Mouse (Mus musculus) CH12.LX (cell line): ENCODE results near the gene Wnt4. TPM values are rescaled to one million over a fixed set of nuclear protein-coding genes. Genes with fewer than 3 reads are reported as not detected.

ENCODE experiments used
- DNase-seq: peaks from one replicate; pipeline ENCODE4 v3.0.0-alpha.2; 2013; ENCODE audit errors: extremely low read depth
- H3K27ac ChIP-seq: 2 replicates; pipeline ENCODE4 v1.5.1; 2012; ENCODE audit warnings: low read depth, mild to moderate bottlenecking, control low read depth, moderate library complexity; ENCODE audit not compliant: insufficient read depth
- H3K27me3 ChIP-seq: replicated peaks from 2 replicates; pipeline ENCODE3; 2012; ENCODE audit warnings: inconsistent platforms
- H3K36me3 ChIP-seq, 2 experiments: replicated peaks in 1 of 2; 2 replicates each; pipeline versions ENCODE3 to v1.6.1; 2012; ENCODE audit warnings: inconsistent platforms in 1 of 2, low read length in 1 of 2, mild to moderate bottlenecking in 1 of 2, mixed read lengths in 1 of 2, moderate library complexity in 1 of 2; ENCODE audit not compliant: control insufficient read depth in 1 of 2, insufficient read depth in 1 of 2
- H3K4me1 ChIP-seq, 2 experiments: 2 replicates each; pipeline ENCODE4 v1.6.1; 2012; ENCODE audit warnings: inconsistent platforms in 1 of 2, moderate library complexity in 1 of 2; ENCODE audit not compliant: insufficient read depth in 2 of 2, control insufficient read depth in 1 of 2
- H3K4me2 ChIP-seq: 2 replicates; pipeline ENCODE4 v1.6.1; 2012; ENCODE audit warnings: low read depth, mild to moderate bottlenecking, control low read depth; ENCODE audit not compliant: poor library complexity, insufficient read depth, severe bottlenecking
- H3K4me3 ChIP-seq, 3 experiments: fragments of 150-350 bp in 1 of 3; sonication (generic) in 1 of 3; replicated peaks in 1 of 3; 2 replicates each; pipeline versions ENCODE3 to v1.5.1; 2011 to 2012; ENCODE audit warnings: low read depth in 2 of 3, low read length in 2 of 3, mild to moderate bottlenecking in 2 of 3, moderate library complexity in 2 of 3, control low read depth in 1 of 3, improper control_type of control experiment in 1 of 3, inconsistent platforms in 1 of 3, mixed read lengths in 1 of 3; ENCODE audit not compliant: poor library complexity in 1 of 3
- H3K79me2 ChIP-seq: replicated peaks from 2 replicates; pipeline ENCODE4 v1.6.1; 2012; ENCODE audit warnings: mild to moderate bottlenecking, moderate library complexity; ENCODE audit not compliant: control insufficient read depth, poor library complexity, insufficient read depth, severe bottlenecking; ENCODE audit errors: extremely low read depth
- H3K9ac ChIP-seq: 2 replicates; pipeline ENCODE4 v1.6.1; 2012; ENCODE audit warnings: low read depth, mild to moderate bottlenecking, control low read depth, moderate library complexity; ENCODE audit not compliant: insufficient read depth
- H3K9me3 ChIP-seq: replicated peaks from 2 replicates; pipeline ENCODE3; 2012; ENCODE audit warnings: low read length, inconsistent platforms, mixed read lengths
- CHD2 ChIP-seq: IDR thresholded peaks from 2 replicates; pipeline ENCODE4 v1.6.1; 2011; ENCODE audit warnings: low read length, improper control_type of control experiment
- E2F4 ChIP-seq: IDR thresholded peaks from 2 replicates; pipeline ENCODE4 v1.6.1; 2011; ENCODE audit warnings: low read depth, low read length, improper control_type of control experiment; ENCODE audit not compliant: insufficient replicate concordance
- ELF1 ChIP-seq: IDR thresholded peaks from 2 replicates; pipeline ENCODE4 v1.6.1; 2014; ENCODE audit warnings: low read depth, mild to moderate bottlenecking, inconsistent platforms, low read length, improper control_type of control experiment
- IRF4 ChIP-seq: IDR thresholded peaks from 2 replicates; pipeline ENCODE4 v1.6.1; 2014; ENCODE audit warnings: low read depth, mild to moderate bottlenecking, inconsistent platforms, low read length, improper control_type of control experiment
- JUN ChIP-seq: IDR thresholded peaks from 2 replicates; pipeline ENCODE4 v1.6.1; 2011; ENCODE audit warnings: low read depth, mild to moderate bottlenecking, low read length, improper control_type of control experiment, moderate library complexity; ENCODE audit not compliant: insufficient read depth
- JUND ChIP-seq: conservative IDR thresholded peaks from 2 replicates; pipeline ENCODE4 v1.6.1; 2011; ENCODE audit warnings: low read depth, low read length, improper control_type of control experiment
- KAT2A ChIP-seq: IDR thresholded peaks from 2 replicates; pipeline ENCODE4 v1.6.1; 2012; ENCODE audit warnings: low read length, improper control_type of control experiment, inconsistent platforms; ENCODE audit not compliant: insufficient replicate concordance
- MAFK ChIP-seq: IDR thresholded peaks from 2 replicates; pipeline ENCODE4 v1.6.1; 2011; ENCODE audit warnings: low read length, improper control_type of control experiment; ENCODE audit not compliant: insufficient replicate concordance
- MAX ChIP-seq: IDR thresholded peaks from 2 replicates; pipeline ENCODE4 v1.6.1; 2011; ENCODE audit warnings: low read length, improper control_type of control experiment
- MXI1 ChIP-seq: IDR thresholded peaks from 2 replicates; pipeline ENCODE4 v1.6.1; 2011; ENCODE audit warnings: mild to moderate bottlenecking, low read depth, low read length, improper control_type of control experiment
- MYC ChIP-seq: IDR thresholded peaks from 2 replicates; pipeline ENCODE4 v1.6.1; 2011; ENCODE audit warnings: low read depth, mild to moderate bottlenecking, improper control_type of control experiment, low read length
- PAX5 ChIP-seq: IDR thresholded peaks from 2 replicates; pipeline ENCODE4 v1.6.1; 2012; ENCODE audit warnings: low read length, inconsistent platforms, mixed read lengths
- POLR2A ChIP-seq: IDR thresholded peaks from 2 replicates; pipeline ENCODE4 v1.6.1; 2011; ENCODE audit warnings: low read depth, mild to moderate bottlenecking, improper control_type of control experiment, low read length
- POLR2AphosphoS2 ChIP-seq: IDR thresholded peaks from 2 replicates; pipeline ENCODE4 v1.6.1; 2011; ENCODE audit warnings: low read depth, low read length, improper control_type of control experiment
- ZC3H11A ChIP-seq: IDR thresholded peaks from 2 replicates; pipeline ENCODE4 v1.6.1; 2012; ENCODE audit warnings: low read depth, mild to moderate bottlenecking, inconsistent platforms, low read length, improper control_type of control experiment
- ZNF384 ChIP-seq: IDR thresholded peaks from 2 replicates; pipeline ENCODE4 v1.6.1; 2012; ENCODE audit warnings: low read depth, low read length, improper control_type of control experiment, inconsistent platforms
- dilution Hi-C: fragments of 300-500 bp; cut with MboI; formaldehyde crosslinking; loops from 2 replicates; pipeline ENCODE4 v1.14.3; 2020; ENCODE audit warnings: low sequenced_read_pairs; ENCODE audit not compliant: extremely low pct_unique_long_range_greater_than_20kb, extremely low pct_ligation_motif_present
- in situ Hi-C: fragments of 300-500 bp; cut with MboI; formaldehyde crosslinking; loops from 3 replicates; pipeline ENCODE4 v1.14.3; 2019; ENCODE audit warnings: low sequenced_read_pairs, low pct_ligation_motif_present, low pct_unique_long_range_greater_than_20kb, mixed read lengths
- polyA plus RNA-seq: library from polyadenylated mRNA; unstranded; fragments of >175 nt; gene quantifications from 2 replicates; pipeline ENCODE4 v1.2.1, GENCODE M21; 2012; ENCODE audit warnings: low read depth; ENCODE audit not compliant: insufficient read length
- total RNA-seq, 2 experiments: library from RNA; depleted of rRNA; stranded (reverse); fragments of 300-350 nt in 1 of 2; fragments of >200 nt in 1 of 2; gene quantifications; 2 replicates each; pipeline ENCODE4 v1.2.3; 2012 to 2014

Wnt4 gene
- total and polyA plus RNA-seq, 3 experiments = not detected

DNA sequence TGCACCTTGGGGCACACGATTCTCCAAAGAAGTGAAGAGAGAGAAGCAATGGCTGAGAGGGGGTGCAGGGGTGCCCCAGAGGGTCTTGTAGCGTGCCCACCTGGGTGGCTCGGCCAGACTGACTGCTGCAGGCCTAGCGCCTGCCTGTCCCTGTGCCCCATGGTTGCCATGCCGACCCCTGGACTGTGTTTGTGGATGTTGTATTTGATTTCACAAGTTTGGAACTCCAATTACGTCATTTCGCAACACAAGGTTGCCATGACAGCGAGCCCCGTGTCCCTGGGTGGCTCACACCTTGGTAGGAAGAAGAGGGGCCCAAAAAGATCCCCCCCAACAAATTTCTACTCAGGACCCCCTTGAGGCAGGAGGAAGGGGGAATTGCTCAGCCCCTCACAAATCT is 32.4 kb upstream of the Wnt4 start:
- Histone ChIP-seq H3K27ac (no peak overlapping the region), H3K4me2 (no peak overlapping the region), H3K79me2 (no peaks in the 10 kb centered on the region), H3K4me3 (no peak overlapping the region), H3K36me3 (no peaks in the 10 kb centered on the region), H3K9ac (no peak overlapping the region), H3K27me3 (peaks cover 84% of the 10 kb centered on the region), H3K4me1 (no peaks in the 10 kb centered on the region), H3K9me3 (peaks cover 18% of the 10 kb centered on the region)
- TF ChIP-seq E2F4 = no peak
- TF ChIP-seq JUN = no peak
- no peak for TF ChIP-seq ELF1
- dilution Hi-C loops = no loop called here
- in situ Hi-C loops = no loop called here
- no peak for DNase-seq

DNA sequence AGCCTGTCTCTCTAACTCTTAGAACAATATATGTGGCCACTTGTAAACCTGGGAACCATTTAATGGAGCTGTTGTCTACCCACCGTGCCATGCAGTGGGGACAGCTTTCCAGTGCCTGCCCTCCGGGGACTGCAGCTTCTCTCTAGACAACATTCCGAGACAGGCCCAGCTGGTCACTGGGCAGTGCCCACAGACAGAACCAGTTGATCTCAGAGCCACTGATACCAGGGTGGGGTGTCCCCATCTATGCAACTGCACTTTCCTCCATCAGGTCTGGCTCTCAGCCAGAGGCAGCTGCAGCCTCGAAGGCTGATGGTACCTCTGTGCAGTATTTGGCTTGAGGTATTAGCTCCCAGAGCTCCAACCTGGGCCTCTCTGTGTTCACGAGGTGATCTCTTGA is 27.0 kb upstream of the Wnt4 start:
- peaks cover 84% of the 10 kb centered on the region for H3K27me3 ChIP-seq
- H3K79me2 ChIP-seq = no peaks in the 10 kb centered on the region
- H3K4me2 ChIP-seq = no peak overlapping the region
- DNase-seq = no peak
- H3K36me3 ChIP-seq = no peaks in the 10 kb centered on the region
- TF ChIP-seq PAX5 (no peak), MYC (no peak), CHD2 (no peak), MAFK (no peak)
- TF ChIP-seq, all 38 proteins: peak for 0
- Histone ChIP-seq H3K4me3 (no peak overlapping the region), H3K27ac (no peak overlapping the region), H3K9me3 (peaks cover 22% of the 10 kb centered on the region), H3K4me1 (no peaks in the 10 kb centered on the region), H3K9ac (no peak overlapping the region)
- in situ Hi-C loops = no loop called here
- dilution Hi-C loops = no loop called here

DNA sequence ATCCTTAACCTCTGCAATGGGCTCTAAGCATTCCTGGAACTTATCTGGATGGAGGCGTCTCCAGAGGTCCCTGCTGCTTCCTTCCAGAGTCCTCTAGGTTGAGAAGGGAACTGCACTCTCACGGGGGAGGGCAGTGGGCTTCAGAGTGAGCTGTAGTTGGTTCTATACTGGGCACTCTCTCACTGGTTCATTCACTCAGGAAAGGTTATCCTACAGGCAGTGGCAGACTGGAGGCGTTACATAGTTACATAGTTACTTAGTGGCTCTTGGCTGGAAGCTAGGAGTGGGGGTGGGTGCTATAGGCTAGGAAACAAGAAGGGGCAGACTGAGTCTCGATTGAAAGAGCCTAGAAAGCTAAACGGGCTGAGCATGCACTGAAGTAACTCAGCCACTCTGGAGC is 26.4 kb upstream of the Wnt4 start:
- Histone ChIP-seq H3K9me3 (peaks cover 26% of the 10 kb centered on the region), H3K27ac (no peak overlapping the region), H3K27me3 (peaks cover 83% of the 10 kb centered on the region)
- dilution Hi-C loops = no loop called here
- TF ChIP-seq E2F4 (no peak), MAX (no peak), POLR2AphosphoS2 (no peak), JUND (no peak), PAX5 (no peak), POLR2A (no peak), MAFK (no peak), KAT2A (no peak), IRF4 (no peak), MXI1 (no peak), ZC3H11A (no peak), ZNF384 (no peak)
- TF ChIP-seq, all 38 proteins: peak for 0
- H3K4me1 ChIP-seq = no peaks in the 10 kb centered on the region
- no peak for DNase-seq
- no peak overlapping the region for H3K9ac ChIP-seq
- H3K36me3 ChIP-seq = no peaks in the 10 kb centered on the region
- no peak overlapping the region for H3K4me2 ChIP-seq
- H3K4me3 ChIP-seq = no peak overlapping the region
- in situ Hi-C loops = no loop called here
- H3K79me2 ChIP-seq = no peaks in the 10 kb centered on the region
